Mouse (Mus musculus) lung, embryonic 15.5 days (tissue): ENCODE data around the gene Gm20219. TPM values are rescaled to one million over a fixed set of nuclear protein-coding genes. Genes with fewer than 3 reads are reported as not detected.

ENCODE experiments used
- ATAC-seq: fragments of 200-750 bp; cut with Nextera tagmentation; 2 replicates; pipeline ENCODE4 v1.8.0; 2017; ENCODE audit warnings: moderate number of reproducible peaks, borderline replicate concordance; ENCODE audit not compliant: low FRiP score, low TSS enrichment; ENCODE audit errors: extremely low read depth
- H3K27ac ChIP-seq: fragments of 300-500 bp; sonication (generic); 2 replicates; pipeline ENCODE4 v1.5.1; 2015; ENCODE audit warnings: moderate library complexity, mild to moderate bottlenecking, inconsistent platforms
- H3K27me3 ChIP-seq: fragments of 300-500 bp; sonication (generic); 2 replicates; pipeline ENCODE4 v1.6.1; 2015; ENCODE audit warnings: inconsistent platforms
- H3K36me3 ChIP-seq: fragments of 300-500 bp; sonication (generic); 2 replicates; pipeline ENCODE4 v1.6.1; 2015; ENCODE audit warnings: inconsistent platforms
- H3K4me1 ChIP-seq: fragments of 300-500 bp; sonication (generic); 2 replicates; pipeline ENCODE4 v1.6.1; 2015; ENCODE audit warnings: inconsistent platforms
- H3K4me2 ChIP-seq: fragments of 300-500 bp; sonication (generic); 2 replicates; pipeline ENCODE4 v1.6.1; 2015; ENCODE audit warnings: inconsistent platforms, mild to moderate bottlenecking, moderate library complexity
- H3K4me3 ChIP-seq: fragments of 300-500 bp; sonication (generic); 2 replicates; pipeline ENCODE4 v1.5.1; 2015; ENCODE audit warnings: mild to moderate bottlenecking, inconsistent platforms
- H3K9ac ChIP-seq: fragments of 300-500 bp; sonication (generic); 2 replicates; pipeline ENCODE4 v1.6.1; 2015; ENCODE audit warnings: inconsistent platforms
- H3K9me3 ChIP-seq: fragments of 300-500 bp; sonication (generic); 2 replicates; pipeline ENCODE4 v1.6.1; 2016; ENCODE audit warnings: inconsistent platforms
- WGBS: fragments of 180-500 bp; shearing (Covaris S2); methylation state at CpG from one replicate; pipeline ENCODE4 v1.1.7; 2015; 5-methylcytosine and 5-hydroxymethylcytosine counted together
- polyA plus RNA-seq: library from polyadenylated mRNA; unstranded; fragments of >200 nt; fragmentation: Nextera tagmentation; extraction: Ambion mirVana; gene quantifications from 2 replicates; pipeline ENCODE4 v1.2.1, GENCODE M21; 2015

Gm20219 gene
- polyA plus RNA-seq, 1 experiment from 2014 or later: 4.5 TPM

DNA sequence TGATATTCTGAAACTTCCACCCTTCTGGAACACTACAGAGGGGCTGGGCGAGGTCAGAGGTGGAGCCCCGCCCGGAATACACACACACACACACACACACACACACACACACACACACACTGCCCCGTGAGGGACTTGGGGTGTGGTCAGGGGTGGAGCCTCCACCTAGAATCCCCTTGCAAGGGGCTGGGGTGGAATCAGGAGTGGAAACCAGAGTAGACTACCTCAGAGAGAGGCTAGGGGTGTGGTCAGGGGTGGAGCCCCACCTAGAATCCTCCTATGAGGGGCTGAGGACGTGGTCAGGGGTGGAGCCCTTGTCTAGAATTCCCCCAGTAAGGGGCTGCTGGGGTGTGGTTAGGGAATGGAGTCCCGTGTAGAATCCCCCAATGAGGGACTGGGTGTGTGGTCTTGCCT lies 13.6 kb downstream of the Gm20219 start:
- Histone ChIP-seq H3K4me1 (no peaks in the 10 kb centered on the region), H3K9me3 (no peaks in the 10 kb centered on the region), H3K36me3 (no peaks in the 10 kb centered on the region), H3K4me2 (no peak overlapping the region), H3K27me3 (no peaks in the 10 kb centered on the region; the same call in 1 of the 2 replicates), H3K27ac (no peak overlapping the region), H3K9ac (no peak overlapping the region), H3K4me3 (no peak overlapping the region)
- no peak; the same call in 1 of the 2 replicates for ATAC-seq
- WGBS: 25% methylated on average over 6 of the region's 6 CpGs

DNA sequence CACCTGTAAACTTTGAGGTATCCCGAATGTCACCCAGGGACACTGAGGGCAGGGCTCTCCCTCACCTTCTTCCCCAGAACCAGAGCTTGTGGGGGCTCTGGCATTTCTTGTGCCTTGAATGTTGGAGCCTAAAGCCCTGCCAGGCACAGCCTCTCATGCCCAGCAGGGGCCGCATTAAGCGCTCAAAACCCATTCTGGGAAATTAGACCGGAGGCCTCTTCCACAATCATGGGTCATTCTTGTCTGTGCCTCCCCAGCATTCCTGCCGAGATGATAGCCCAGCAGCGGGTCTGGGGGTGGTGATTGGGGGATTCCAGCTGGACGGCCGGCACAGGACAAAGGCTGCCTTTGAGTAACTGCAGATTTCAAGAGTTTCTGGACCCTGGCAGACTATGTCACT lies 16.3 kb downstream of the Gm20219 start:
- Histone ChIP-seq H3K27ac (no peak overlapping the region), H3K27me3 (no peaks in the 10 kb centered on the region; the same call in 1 of the 2 replicates), H3K4me1 (no peaks in the 10 kb centered on the region), H3K4me3 (no peak overlapping the region), H3K9ac (no peak overlapping the region), H3K36me3 (no peaks in the 10 kb centered on the region), H3K4me2 (no peak overlapping the region), H3K9me3 (no peaks in the 10 kb centered on the region)
- WGBS: 37% methylated on average over 8 of the region's 8 CpGs
- no peak for ATAC-seq

- no peak overlapping the region for H3K4me3 ChIP-seq
- no peak overlapping the region for H3K4me2 ChIP-seq
- no peak overlapping the region for H3K27ac ChIP-seq
- H3K36me3 ChIP-seq: no peaks in the 10 kb centered on the region
- no peaks in the 10 kb centered on the region for H3K4me1 ChIP-seq
- no peaks in the 10 kb centered on the region for H3K9me3 ChIP-seq
- no peak overlapping the region for H3K9ac ChIP-seq
- H3K27me3 ChIP-seq: no peaks in the 10 kb centered on the region
- WGBS: 78% methylated on average over 3 of the region's 3 CpGs
- no peak for ATAC-seq
Measured at GRCm38 (mm10) chr17:56536874-56537273, 17.3 kb downstream of the Gm20219 start.

DNA sequence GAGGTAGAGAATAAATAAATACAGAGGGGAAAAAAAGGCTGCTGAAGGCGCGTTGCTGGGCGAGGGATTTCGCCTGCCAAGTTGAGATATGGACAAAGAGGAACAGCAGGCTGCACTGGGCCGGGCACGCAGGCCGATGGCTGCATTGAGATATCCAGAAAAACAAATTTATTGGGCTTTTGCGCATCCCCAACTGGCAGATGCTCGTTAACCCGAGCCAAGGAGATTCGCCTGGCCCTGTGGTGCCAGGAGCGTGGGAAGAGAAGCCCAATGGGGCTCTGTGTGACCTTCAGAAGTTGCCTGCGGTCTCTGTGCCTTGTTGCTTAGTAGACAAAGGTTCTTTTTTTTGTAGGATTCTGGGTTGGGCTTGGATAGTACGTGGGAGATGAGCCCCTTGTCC lies 18.0 kb downstream of the Gm20219 start:
- H3K27ac ChIP-seq: no peak overlapping the region
- H3K36me3 ChIP-seq: no peaks in the 10 kb centered on the region
- no peak overlapping the region for H3K4me2 ChIP-seq
- 53% methylated on average over 14 of the region's 14 CpGs for WGBS
- ATAC-seq: no peak
- no peaks in the 10 kb centered on the region for H3K4me1 ChIP-seq
- H3K27me3 ChIP-seq: no peaks in the 10 kb centered on the region
- H3K9ac ChIP-seq: no peak overlapping the region
- no peak overlapping the region for H3K4me3 ChIP-seq
- no peaks in the 10 kb centered on the region for H3K9me3 ChIP-seq

- H3K9me3 ChIP-seq: no peaks in the 10 kb centered on the region
- H3K36me3 ChIP-seq: no peaks in the 10 kb centered on the region
- H3K4me1 ChIP-seq: no peaks in the 10 kb centered on the region
- H3K27me3 ChIP-seq: no peaks in the 10 kb centered on the region
- H3K9ac ChIP-seq: no peak overlapping the region
- no peak for ATAC-seq
- H3K4me3 ChIP-seq: no peak overlapping the region
- 55% methylated on average over 4 of the region's 4 CpGs for WGBS
- H3K4me2 ChIP-seq: no peak overlapping the region
- no peak overlapping the region for H3K27ac ChIP-seq
Measured at GRCm38 (mm10) chr17:56524943-56525342, 29.2 kb downstream of the Gm20219 start.

DNA sequence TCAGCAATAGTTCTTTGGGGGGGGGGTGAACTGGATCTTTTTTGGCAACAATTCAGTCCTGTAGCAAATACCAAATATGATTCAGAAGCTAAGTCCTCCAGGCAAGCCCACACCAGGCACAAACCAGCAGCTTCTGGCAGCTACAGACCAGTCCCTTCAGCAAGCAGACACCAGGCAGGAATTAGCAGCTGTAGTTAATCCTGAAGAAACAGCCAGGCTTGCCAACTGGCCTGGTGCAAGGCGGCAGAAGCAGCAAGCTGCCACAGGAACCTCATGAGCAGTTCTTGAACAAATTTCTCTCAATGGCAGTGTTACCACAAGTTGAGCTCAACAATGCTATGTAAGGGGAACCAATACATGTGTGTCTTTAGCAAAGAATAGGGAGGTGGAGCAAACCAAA lies 31.4 kb downstream of the Gm20219 start:
- no peak for ATAC-seq
- no peaks in the 10 kb centered on the region for H3K9me3 ChIP-seq
- H3K4me3 ChIP-seq: no peak overlapping the region
- H3K4me2 ChIP-seq: no peak overlapping the region
- H3K27me3 ChIP-seq: no peaks in the 10 kb centered on the region
- H3K36me3 ChIP-seq: no peaks in the 10 kb centered on the region
- no peak overlapping the region for H3K9ac ChIP-seq
- 29% methylated on average over 1 of the region's 1 CpGs for WGBS
- H3K27ac ChIP-seq: no peak overlapping the region
- H3K4me1 ChIP-seq: no peaks in the 10 kb centered on the region

DNA sequence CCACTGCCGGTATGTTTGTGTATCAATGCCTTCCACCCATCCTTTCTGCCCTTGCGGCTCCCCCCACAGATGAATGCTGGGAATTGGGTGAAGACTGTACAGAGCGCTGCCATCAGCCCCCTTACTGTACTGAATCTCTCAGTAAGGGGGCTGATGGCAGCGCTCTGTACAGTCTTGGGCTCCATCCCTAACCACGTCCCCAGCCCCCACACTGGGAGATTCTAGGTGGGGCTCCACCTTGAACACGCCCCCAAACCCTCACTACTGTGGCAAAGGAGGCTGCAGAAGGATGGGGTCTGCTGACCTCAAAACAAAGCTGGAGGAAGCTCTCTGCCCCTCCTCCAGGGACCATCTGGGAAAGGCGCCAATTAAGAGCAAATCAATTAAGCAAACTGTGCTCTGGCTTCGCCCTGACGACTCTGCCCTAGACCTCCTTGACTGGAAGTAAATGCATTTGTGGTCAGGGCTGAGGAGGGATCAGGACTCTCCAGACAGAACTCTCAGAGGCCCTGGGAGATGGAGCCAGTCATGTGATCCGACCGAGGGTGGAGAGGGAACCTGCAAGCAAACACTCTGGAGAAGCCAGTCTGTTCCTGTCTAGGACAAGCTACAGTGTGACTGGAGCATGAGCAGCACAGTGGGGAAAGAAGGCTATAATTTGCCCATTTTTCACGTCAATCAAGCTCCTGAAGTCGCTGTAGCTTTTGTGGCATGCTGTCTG lies 38.3 kb downstream of the Gm20219 start:
- peaks cover 45% of the 10 kb centered on the region for H3K27me3 ChIP-seq
- peaks cover 23% of the 10 kb centered on the region for H3K4me1 ChIP-seq
- peak; percentile 58; the same call in 1 of the 2 replicates for ATAC-seq
- no peaks in the 10 kb centered on the region for H3K36me3 ChIP-seq
- 6% methylated on average over 13 of the region's 13 CpGs for WGBS
- H3K27ac ChIP-seq: no peak overlapping the region
- H3K9me3 ChIP-seq: no peaks in the 10 kb centered on the region
- peak overlapping the region; percentile 7; the same call in 1 of the 2 replicates for H3K4me2 ChIP-seq
- no peak overlapping the region for H3K4me3 ChIP-seq
- peak overlapping the region; percentile 27; the same call in 1 of the 2 replicates for H3K9ac ChIP-seq

DNA sequence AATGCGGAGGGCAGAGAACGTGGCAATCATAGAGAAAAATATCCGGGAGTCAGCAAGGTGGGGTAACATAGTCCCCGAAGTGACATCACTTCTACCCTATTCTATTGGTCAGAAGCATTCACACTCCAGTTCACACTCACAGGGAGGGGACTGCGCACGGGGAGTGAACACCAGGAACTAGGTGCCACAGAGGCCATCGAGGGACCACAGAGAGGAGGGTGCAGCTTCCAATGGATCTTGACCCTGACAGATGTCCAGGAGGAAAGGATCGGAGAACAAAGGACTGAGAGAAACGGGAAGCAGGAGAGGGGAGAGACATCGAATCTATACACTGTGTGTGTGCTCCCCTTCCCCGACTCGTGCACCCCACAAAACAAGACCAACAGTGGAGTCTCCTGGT lies 39.3 kb downstream of the Gm20219 start:
- WGBS: 35% methylated on average over 12 of the region's 12 CpGs
- Histone ChIP-seq H3K36me3 (no peaks in the 10 kb centered on the region), H3K4me3 (no peak overlapping the region), H3K4me1 (peaks cover 31% of the 10 kb centered on the region), H3K9me3 (no peaks in the 10 kb centered on the region), H3K27ac (no peak overlapping the region), H3K4me2 (no peak overlapping the region), H3K9ac (no peak overlapping the region), H3K27me3 (peaks cover 54% of the 10 kb centered on the region)
- ATAC-seq: no peak

- no peak overlapping the region for H3K9ac ChIP-seq
- H3K36me3 ChIP-seq: no peaks in the 10 kb centered on the region
- no peak overlapping the region for H3K4me2 ChIP-seq
- no peak overlapping the region for H3K27ac ChIP-seq
- peaks cover 33% of the 10 kb centered on the region for H3K4me1 ChIP-seq
- peaks cover 60% of the 10 kb centered on the region for H3K27me3 ChIP-seq
- no peak for ATAC-seq
- H3K9me3 ChIP-seq: no peaks in the 10 kb centered on the region
- H3K4me3 ChIP-seq: no peak overlapping the region
Measured at GRCm38 (mm10) chr17:56514330-56514729, 39.9 kb downstream of the Gm20219 start.

GRCm38 (mm10) chr17:56512310-56512709 lies 41.9 kb downstream of the Gm20219 start, which contains the start of gene Znrf4:
Gene Znrf4 (minus strand): TSS chr17:56512431.
- no peaks in the 10 kb centered on the region for H3K9me3 ChIP-seq
- WGBS: 60% methylated on average over 22 of the region's 22 CpGs

GRCm38 (mm10) chr17:56511707-56512090 lies 42.5 kb downstream of the Gm20219 start:
- 22% methylated on average over 28 of the region's 29 CpGs for WGBS

More at GRCm38 (mm10) chr17:56512310-56512709, 41.9 kb downstream of the Gm20219 start, which contains the start of gene Znrf4:
- H3K4me2 ChIP-seq: peak within 1 kb of the TSS; percentile 48
- no peak for ATAC-seq
- peaks cover 71% of the 10 kb centered on the region for H3K27me3 ChIP-seq
- H3K4me1 ChIP-seq: peaks cover 39% of the 10 kb centered on the region
- H3K4me3 ChIP-seq: peak within 1 kb of the TSS; percentile 25
- H3K9ac ChIP-seq: no peak within 1 kb of the TSS
- no peaks in the 10 kb centered on the region for H3K36me3 ChIP-seq
- no peak within 1 kb of the TSS for H3K27ac ChIP-seq

DNA sequence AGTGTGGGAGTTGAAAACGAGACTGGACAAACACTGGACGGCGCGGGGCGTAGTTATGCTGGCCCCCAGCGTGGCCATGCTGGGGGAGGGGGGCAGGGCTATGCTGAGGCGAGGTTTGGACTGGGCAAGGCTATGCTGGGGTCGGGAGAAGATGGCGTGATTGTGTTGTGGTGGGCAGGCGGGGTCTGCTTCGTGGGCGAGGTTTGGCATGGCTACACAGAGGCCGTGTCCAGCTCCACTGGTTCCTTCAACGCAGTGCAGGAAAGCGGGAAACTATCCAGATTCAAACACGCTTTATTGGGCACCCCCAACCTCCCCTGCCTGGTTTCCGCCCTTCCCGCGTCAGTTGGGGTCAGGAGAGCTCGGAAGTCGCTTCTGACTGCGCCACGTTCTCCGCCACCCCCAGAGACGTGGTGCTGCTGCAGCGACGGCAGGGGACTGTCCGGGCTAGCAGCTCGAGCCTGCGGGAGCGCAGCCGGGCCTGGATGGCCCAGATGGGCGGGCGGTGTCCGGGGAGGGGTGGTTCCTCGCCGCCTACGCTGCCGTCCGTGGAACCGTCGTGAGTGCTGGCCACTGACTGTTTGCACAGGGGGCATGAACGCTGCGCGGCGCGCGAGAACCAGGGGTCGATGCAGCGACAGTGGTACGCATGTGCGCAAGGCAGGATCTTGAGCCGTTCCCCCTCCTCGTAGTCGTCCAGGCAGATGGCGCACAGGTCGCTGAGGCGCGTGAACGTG lies 43.0 kb downstream of the Gm20219 start:
- H3K4me2 ChIP-seq: peak overlapping the region; percentile 48
- peaks cover 38% of the 10 kb centered on the region for H3K4me1 ChIP-seq
- H3K4me3 ChIP-seq: peak overlapping the region; percentile 25
- no peak for ATAC-seq
- no peak overlapping the region for H3K9ac ChIP-seq
- 5% methylated on average over 59 of the region's 60 CpGs for WGBS
- no peaks in the 10 kb centered on the region for H3K9me3 ChIP-seq
- no peak overlapping the region for H3K27ac ChIP-seq
- H3K27me3 ChIP-seq: peaks cover 71% of the 10 kb centered on the region
- H3K36me3 ChIP-seq: no peaks in the 10 kb centered on the region

More at GRCm38 (mm10) chr17:56511707-56512090, 42.5 kb downstream of the Gm20219 start:
- Histone ChIP-seq H3K4me1 (peaks cover 41% of the 10 kb centered on the region), H3K36me3 (no peaks in the 10 kb centered on the region), H3K27ac (no peak overlapping the region), H3K9ac (no peak overlapping the region), H3K27me3 (peaks cover 71% of the 10 kb centered on the region), H3K9me3 (no peaks in the 10 kb centered on the region), H3K4me2 (peak overlapping the region; percentile 48), H3K4me3 (peak overlapping the region; percentile 25)
- no peak for ATAC-seq
